Mouse (Mus musculus): ENCODE measurements around the gene Zfp382. TPM values are rescaled to one million over a fixed set of nuclear protein-coding genes. Genes with fewer than 3 reads are reported as not detected.

Zfp382 gene
- 24.5 and 26.6 TPM in 2 replicates for polyA plus RNA-seq (2015; fragmentation: Nextera tagmentation; extraction: Ambion mirVana)

GRCm38 (mm10) chr7:30121308-30122187, at the start of gene Zfp382:
TSS of gene Zfp382 (plus strand) at chr7:30121942.
- under 1% methylated on average over 61 of the region's 61 CpGs for WGBS
- ATAC-seq = peak; percentile 98

GRCm38 (mm10) chr7:30072146-30073028, 49.4 kb upstream of the Zfp382 start, which contains the start of gene Zfp82:
TSS of gene Zfp82 (minus strand) at chr7:30072900.
- peak within 1 kb of the TSS; percentile 75 for H3K4me3 ChIP-seq (ENCODE audit: low read depth, low read length)
- ATAC-seq = peak; percentile 95
- WGBS = under 1% methylated on average over 50 of the region's 50 CpGs
- peak within 1 kb of the TSS; percentile 92 for H3K27ac ChIP-seq (ENCODE audit: low read length)
- H3K9me3 ChIP-seq (replicated peaks; ENCODE audit: control insufficient read depth, low read length, poor library complexity, severe bottlenecking) = no peaks in the 10 kb centered on the region
- peaks cover 8% of the 10 kb centered on the region for H3K4me1 ChIP-seq (ENCODE audit: control insufficient read depth, insufficient read depth, low read length)
- peak within 1 kb of the TSS; percentile 94 for H3K4me2 ChIP-seq (ENCODE audit: low read length)
- H3K36me3 ChIP-seq (ENCODE audit: control insufficient read depth, insufficient read depth, low read length) = peaks cover 2% of the 10 kb centered on the region; the same call in 1 of the 2 replicates
- H3K27me3 ChIP-seq (ENCODE audit: control insufficient read depth, insufficient read depth, low read depth, low read length) = no peaks in the 10 kb centered on the region
- peak within 1 kb of the TSS; percentile 82 for H3K9ac ChIP-seq (ENCODE audit: low read depth, low read length)

More at GRCm38 (mm10) chr7:30121308-30122187, at the start of gene Zfp382:
- H3K9me3 ChIP-seq (replicated peaks; ENCODE audit: control insufficient read depth, low read length, poor library complexity, severe bottlenecking) = no peaks in the 10 kb centered on the region
- H3K4me3 ChIP-seq (ENCODE audit: low read depth, low read length) = peak within 1 kb of the TSS; percentile 83
- H3K36me3 ChIP-seq (ENCODE audit: control insufficient read depth, insufficient read depth, low read length) = peaks cover 3% of the 10 kb centered on the region; the same call in 1 of the 2 replicates
- peak within 1 kb of the TSS; percentile 88 for H3K4me2 ChIP-seq (ENCODE audit: low read length)
- no peaks in the 10 kb centered on the region for H3K27me3 ChIP-seq (ENCODE audit: control insufficient read depth, insufficient read depth, low read depth, low read length)
- peak within 1 kb of the TSS; percentile 88 for H3K27ac ChIP-seq (ENCODE audit: low read length)
- H3K9ac ChIP-seq (ENCODE audit: low read depth, low read length) = peak within 1 kb of the TSS; percentile 89
- peaks cover 16% of the 10 kb centered on the region for H3K4me1 ChIP-seq (ENCODE audit: control insufficient read depth, insufficient read depth, low read length)

- Histone ChIP-seq H3K27me3 (ENCODE audit: control insufficient read depth, insufficient read depth, low read depth, low read length) (no peaks in the 10 kb centered on the region), H3K27ac (ENCODE audit: low read length) (no peak overlapping the region), H3K9ac (ENCODE audit: low read depth, low read length) (no peak overlapping the region), H3K36me3 (ENCODE audit: control insufficient read depth, insufficient read depth, low read length) (peaks cover 25% of the 10 kb centered on the region), H3K4me3 (ENCODE audit: low read depth, low read length) (no peak overlapping the region), H3K4me1 (ENCODE audit: control insufficient read depth, insufficient read depth, low read length) (peaks cover 24% of the 10 kb centered on the region), H3K9me3 (replicated peaks; ENCODE audit: control insufficient read depth, low read length, poor library complexity, severe bottlenecking) (no peaks in the 10 kb centered on the region), H3K4me2 (ENCODE audit: low read length) (no peak overlapping the region)
- WGBS = 95% methylated on average over 9 of the region's 9 CpGs
- ATAC-seq = no peak
Measured at GRCm38 (mm10) chr7:30086524-30086923, 35.2 kb upstream of the Zfp382 start.

- WGBS = 15% methylated on average over 6 of the region's 6 CpGs
- ATAC-seq = no peak
- peaks cover 28% of the 10 kb centered on the region for H3K4me1 ChIP-seq (ENCODE audit: control insufficient read depth, insufficient read depth, low read length)
- no peaks in the 10 kb centered on the region for H3K9me3 ChIP-seq (replicated peaks; ENCODE audit: control insufficient read depth, low read length, poor library complexity, severe bottlenecking)
- no peak overlapping the region for H3K27ac ChIP-seq (ENCODE audit: low read length)
- H3K36me3 ChIP-seq (ENCODE audit: control insufficient read depth, insufficient read depth, low read length) = peaks cover 21% of the 10 kb centered on the region
- H3K4me3 ChIP-seq (ENCODE audit: low read depth, low read length) = peak overlapping the region; percentile 59
- H3K9ac ChIP-seq (ENCODE audit: low read depth, low read length) = peak overlapping the region; percentile 74
- no peaks in the 10 kb centered on the region for H3K27me3 ChIP-seq (ENCODE audit: control insufficient read depth, insufficient read depth, low read depth, low read length)
- peak overlapping the region; percentile 97 for H3K4me2 ChIP-seq (ENCODE audit: low read length)
Measured at GRCm38 (mm10) chr7:30089405-30089804, 32.3 kb upstream of the Zfp382 start.

- WGBS = under 1% methylated on average over 40 of the region's 40 CpGs
- peak; percentile 92 for ATAC-seq
Measured at GRCm38 (mm10) chr7:30090092-30090969, 31.4 kb upstream of the Zfp382 start, which contains the start of the genes Gm26920 and Zfp566. TSS of gene Gm26920 (minus strand) at chr7:30090410. TSS of gene Zfp566 (minus strand) at chr7:30090527.

GRCm38 (mm10) chr7:30090970-30091585, 30.7 kb upstream of the Zfp382 start:
- peak overlapping the region; percentile 89 for H3K27ac ChIP-seq (ENCODE audit: low read length)
- peak overlapping the region; percentile 65 for H3K4me2 ChIP-seq (ENCODE audit: low read length)
- H3K4me3 ChIP-seq (ENCODE audit: low read depth, low read length) = peak overlapping the region; percentile 59
- peaks cover 6% of the 10 kb centered on the region for H3K36me3 ChIP-seq (ENCODE audit: control insufficient read depth, insufficient read depth, low read length)
- peaks cover 30% of the 10 kb centered on the region for H3K4me1 ChIP-seq (ENCODE audit: control insufficient read depth, insufficient read depth, low read length)
- peak overlapping the region; percentile 74 for H3K9ac ChIP-seq (ENCODE audit: low read depth, low read length)
- H3K27me3 ChIP-seq (ENCODE audit: control insufficient read depth, insufficient read depth, low read depth, low read length) = no peaks in the 10 kb centered on the region
- ATAC-seq = peak; percentile 15
- H3K9me3 ChIP-seq (replicated peaks; ENCODE audit: control insufficient read depth, low read length, poor library complexity, severe bottlenecking) = no peaks in the 10 kb centered on the region
- 5% methylated on average over 9 of the region's 9 CpGs for WGBS

More at GRCm38 (mm10) chr7:30090092-30090969, 31.4 kb upstream of the Zfp382 start, which contains the start of the genes Gm26920 and Zfp566:
- Histone ChIP-seq H3K27ac (ENCODE audit: low read length) (peak within 1 kb of the TSS; percentile 89), H3K36me3 (ENCODE audit: control insufficient read depth, insufficient read depth, low read length) (peaks cover 13% of the 10 kb centered on the region), H3K4me3 (ENCODE audit: low read depth, low read length) (peak within 1 kb of the TSS; percentile 59), H3K9me3 (replicated peaks; ENCODE audit: control insufficient read depth, low read length, poor library complexity, severe bottlenecking) (no peaks in the 10 kb centered on the region), H3K4me1 (ENCODE audit: control insufficient read depth, insufficient read depth, low read length) (peaks cover 28% of the 10 kb centered on the region), H3K9ac (ENCODE audit: low read depth, low read length) (peak within 1 kb of the TSS; percentile 74), H3K27me3 (ENCODE audit: control insufficient read depth, insufficient read depth, low read depth, low read length) (no peaks in the 10 kb centered on the region), H3K4me2 (ENCODE audit: low read length) (peak within 1 kb of the TSS; percentile 97)

GRCm38 (mm10) chr7:30092666-30093065, 29.1 kb upstream of the Zfp382 start:
- no peak overlapping the region for H3K4me2 ChIP-seq (ENCODE audit: low read length)
- no peak for ATAC-seq
- no peak overlapping the region for H3K4me3 ChIP-seq (ENCODE audit: low read depth, low read length)
- WGBS = 88% methylated on average over 9 of the region's 9 CpGs
- no peaks in the 10 kb centered on the region for H3K9me3 ChIP-seq (replicated peaks; ENCODE audit: control insufficient read depth, low read length, poor library complexity, severe bottlenecking)
- no peak overlapping the region for H3K9ac ChIP-seq (ENCODE audit: low read depth, low read length)
- H3K27ac ChIP-seq (ENCODE audit: low read length) = no peak overlapping the region
- no peaks in the 10 kb centered on the region for H3K36me3 ChIP-seq (ENCODE audit: control insufficient read depth, insufficient read depth, low read length)
- H3K4me1 ChIP-seq (ENCODE audit: control insufficient read depth, insufficient read depth, low read length) = peaks cover 39% of the 10 kb centered on the region
- no peaks in the 10 kb centered on the region for H3K27me3 ChIP-seq (ENCODE audit: control insufficient read depth, insufficient read depth, low read depth, low read length)

Data from midbrain, embryonic 16.5 days (tissue).